Comparison of ENCODE assay signal across 28 mouse cellular contexts in genomic region chr13:53184858-53185257, GRCm38 (mm10).
DNase-seq lines count a peak whose midpoint lies in the region; ATAC-seq lines count a peak whose summit lies in the region.
"Had no signal": no experiment of that assay in that cellular context is flagged by ENCODE, and none has a peak within 500 bp of the region (broad histone marks: within the 10 kb centered on the region; RNA-seq: fewer than 3 reads in every experiment).

No protein-coding gene starts in this region.

- peaks cover 58% of the 10 kb centered on the region for H3K4me1 ChIP-seq in embryonic facial prominence, embryonic 13.5 days
- peaks cover 74% of the 10 kb centered on the region for H3K4me1 ChIP-seq in embryonic facial prominence, embryonic 10.5 days

- peak overlapping the region; percentile 93; the same call in 1 of the 2 replicates for H3K27ac ChIP-seq in embryonic facial prominence, embryonic 13.5 days
- H3K27ac ChIP-seq in embryonic facial prominence, embryonic 10.5 days (replicated peaks): no peak overlapping the region
- H3K27ac ChIP-seq: forebrain, embryonic 12.5 days had no signal

- H3K4me3 ChIP-seq in embryonic facial prominence, embryonic 13.5 days: no peak overlapping the region
- no peak overlapping the region for H3K4me3 ChIP-seq in embryonic facial prominence, embryonic 10.5 days
- H3K4me3 ChIP-seq: embryonic facial prominence, embryonic 12.5 days; embryonic facial prominence, embryonic 15.5 days; erythroblast, embryonic 14.5 days; forebrain, embryonic 10.5 days; forebrain, embryonic 12.5 days had no signal

- DNase-seq in embryonic facial prominence, embryonic 10.5 days (ENCODE audit: low spot score): no peak
- DNase-seq in ES-CJ7 (ENCODE audit: low read depth, low spot score) (peak; percentile 54), R1 (ENCODE audit: low read depth, low spot score) (peak; percentile 75)
- DNase-seq in urinary bladder, adult 18-20 months (ENCODE audit: low spot score in 2 of 2): no peak
- no peak for DNase-seq in kidney, postnatal 25 days
- DNase-seq in adrenal gland, postnatal 25 days: no peak
- DNase-seq: adrenal gland, adult 2 months; adrenal gland, postnatal 10 days; adrenal gland, postnatal 36 days; B cell, adult 2 months; cerebellum, adult 11-12 months; cerebellum, adult 8-10 months; cerebellum, adult 9-11 months; cerebellum, postnatal 14 days; cerebellum, postnatal 36 days; embryo, embryonic 11 days had no signal

- no peaks in the 10 kb centered on the region for H3K36me3 ChIP-seq in embryonic facial prominence, embryonic 13.5 days
- H3K36me3 ChIP-seq in embryonic facial prominence, embryonic 10.5 days (replicated peaks): peaks cover 14% of the 10 kb centered on the region; the same call in 1 of the 2 replicates
- H3K36me3 ChIP-seq: embryonic facial prominence, embryonic 15.5 days; forebrain, embryonic 12.5 days; G1E had no signal

- H3K27me3 ChIP-seq in embryonic facial prominence, embryonic 13.5 days: no peaks in the 10 kb centered on the region
- H3K27me3 ChIP-seq in embryonic facial prominence, embryonic 10.5 days (replicated peaks; ENCODE audit: low read depth, poor library complexity, severe bottlenecking): no peaks in the 10 kb centered on the region
- H3K27me3 ChIP-seq: CH12.LX; embryonic facial prominence, embryonic 12.5 days; embryonic facial prominence, embryonic 15.5 days had no signal

- H3K4me2 ChIP-seq in embryonic facial prominence, embryonic 13.5 days: no peak overlapping the region
- H3K4me2 ChIP-seq: embryonic facial prominence, embryonic 12.5 days; embryonic facial prominence, embryonic 15.5 days; forebrain, embryonic 12.5 days had no signal

- no peak for ATAC-seq in embryonic facial prominence, embryonic 13.5 days (ENCODE audit: insufficient number of reproducible peaks, insufficient read depth, low FRiP score, low TSS enrichment, low read depth)
- ATAC-seq: CD4-positive, CD25-positive, alpha-beta regulatory T cell, adult 4 months; forebrain, embryonic 14.5 days; forebrain, embryonic 16.5 days; Patski had no signal

- no peaks in the 10 kb centered on the region for H3K9me3 ChIP-seq in embryonic facial prominence, embryonic 13.5 days
- H3K9me3 ChIP-seq in embryonic facial prominence, embryonic 10.5 days: 0 out of 2 replicates have a peak, but pooled peaks cover 3% of the 10 kb centered on the region
- H3K9me3 ChIP-seq: embryonic facial prominence, embryonic 12.5 days; embryonic facial prominence, embryonic 15.5 days; forebrain, embryonic 12.5 days had no signal

- no peak overlapping the region for H3K9ac ChIP-seq in embryonic facial prominence, embryonic 13.5 days
- H3K9ac ChIP-seq: embryonic facial prominence, embryonic 12.5 days; embryonic facial prominence, embryonic 15.5 days; forebrain, embryonic 12.5 days had no signal

- 68% methylated on average over 1 of the region's 1 CpGs for WGBS in embryonic facial prominence, embryonic 13.5 days
- WGBS in embryonic facial prominence, embryonic 10.5 days: 73% methylated on average over 1 of the region's 1 CpGs

Comparison
In these comparisons a context has a peak if more than half of its experiments do, and no peak if none do; other contexts are left out.
1. DNase-seq: peak in ES-CJ7 (single experiment) and R1 (single experiment); none in embryonic facial prominence, embryonic 10.5 days (single experiment), urinary bladder, adult 18-20 months (0 of 2), kidney, postnatal 25 days (0 of 2) and adrenal gland, postnatal 25 days (single experiment).